Mouse (Mus musculus): Measurements from ENCODE around the gene Naga. TPM values are rescaled to one million over a fixed set of nuclear protein-coding genes. Genes with fewer than 3 reads are reported as not detected.

Naga gene
- 45.1 and 48.9 TPM in 2 replicates for polyA plus RNA-seq (2012; rRNA removed)

DNA sequence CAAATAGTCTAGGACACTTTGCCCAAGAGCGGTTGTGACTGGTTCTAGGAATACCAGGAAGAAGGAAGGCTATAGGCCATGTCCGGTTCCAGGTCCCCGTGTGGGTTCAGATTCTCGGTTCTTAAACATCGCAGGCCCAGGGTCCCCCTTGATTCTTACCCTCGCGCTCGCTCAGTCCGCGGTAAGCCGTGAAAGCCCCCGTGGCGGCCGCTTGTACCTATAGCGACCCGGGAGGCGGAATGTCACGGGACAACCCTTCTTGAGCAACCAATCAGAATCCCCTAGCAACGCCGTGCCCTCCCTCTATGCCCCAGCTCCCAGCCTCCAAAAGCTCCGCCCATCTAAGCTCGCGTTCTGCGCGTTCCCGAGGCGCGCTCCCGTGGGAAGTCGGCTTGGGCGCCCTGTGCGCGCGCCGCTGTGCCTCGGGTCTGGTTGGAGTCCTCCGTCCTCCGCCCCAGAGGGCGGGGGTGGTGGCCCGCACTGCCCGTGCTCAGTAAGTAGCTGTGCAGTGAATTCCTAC is at the start of gene Naga, which contains the start of the genes Pheta2 and Smdt1:
Gene Naga (minus strand): TSS at position 333 of the 520 bp plus-strand sequence.
Gene Pheta2 (plus strand): TSS at position 350 of the 520 bp plus-strand sequence.
Gene Smdt1 (plus strand): TSS at position 367 of the 520 bp plus-strand sequence.

DNA sequence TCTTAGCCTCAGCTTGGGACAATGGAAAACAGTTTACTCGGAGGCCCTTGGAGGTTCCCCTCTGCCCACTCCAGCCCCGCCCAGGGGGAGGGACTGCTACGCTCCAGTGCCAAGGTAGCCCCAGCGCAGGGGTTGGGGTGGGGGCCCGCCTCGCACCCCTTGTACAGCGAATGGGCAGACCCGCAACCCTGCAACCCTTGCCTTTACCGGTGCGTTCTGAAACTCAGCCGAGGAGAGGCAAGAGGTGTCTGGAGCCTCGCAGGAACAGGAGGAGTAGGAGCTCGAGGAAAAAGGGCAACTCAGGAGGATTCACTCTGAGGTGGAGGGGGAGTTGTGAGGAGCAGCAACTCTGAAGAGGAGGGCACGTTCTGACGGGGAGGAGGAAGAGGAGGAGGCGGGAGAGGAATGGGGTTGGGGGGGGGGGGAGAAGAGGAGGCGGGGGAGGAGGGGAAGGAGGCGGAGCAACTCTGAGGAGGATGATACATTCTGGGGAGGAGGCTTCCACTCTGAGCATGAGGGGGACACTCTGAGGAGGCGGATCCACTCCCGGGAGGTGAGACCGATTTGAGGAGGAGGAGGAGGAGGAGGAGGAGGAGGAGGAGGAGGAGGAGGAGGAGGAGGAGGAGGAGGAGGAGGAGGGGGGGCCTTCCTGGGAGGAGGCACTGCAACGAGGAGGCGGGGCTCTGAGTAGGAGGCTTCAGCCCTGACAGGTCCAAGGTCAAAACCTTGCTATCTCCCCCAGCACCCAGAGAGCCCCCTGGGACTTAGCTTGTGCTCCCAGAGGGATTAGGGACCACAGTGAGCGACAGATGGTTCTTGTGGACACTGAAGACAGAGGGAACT is 41.4 kb upstream of the Naga start, which contains the start of gene Cyp2d22:
Gene Cyp2d22 (minus strand): TSS at position 390 of the 843 bp plus-strand sequence.

DNA sequence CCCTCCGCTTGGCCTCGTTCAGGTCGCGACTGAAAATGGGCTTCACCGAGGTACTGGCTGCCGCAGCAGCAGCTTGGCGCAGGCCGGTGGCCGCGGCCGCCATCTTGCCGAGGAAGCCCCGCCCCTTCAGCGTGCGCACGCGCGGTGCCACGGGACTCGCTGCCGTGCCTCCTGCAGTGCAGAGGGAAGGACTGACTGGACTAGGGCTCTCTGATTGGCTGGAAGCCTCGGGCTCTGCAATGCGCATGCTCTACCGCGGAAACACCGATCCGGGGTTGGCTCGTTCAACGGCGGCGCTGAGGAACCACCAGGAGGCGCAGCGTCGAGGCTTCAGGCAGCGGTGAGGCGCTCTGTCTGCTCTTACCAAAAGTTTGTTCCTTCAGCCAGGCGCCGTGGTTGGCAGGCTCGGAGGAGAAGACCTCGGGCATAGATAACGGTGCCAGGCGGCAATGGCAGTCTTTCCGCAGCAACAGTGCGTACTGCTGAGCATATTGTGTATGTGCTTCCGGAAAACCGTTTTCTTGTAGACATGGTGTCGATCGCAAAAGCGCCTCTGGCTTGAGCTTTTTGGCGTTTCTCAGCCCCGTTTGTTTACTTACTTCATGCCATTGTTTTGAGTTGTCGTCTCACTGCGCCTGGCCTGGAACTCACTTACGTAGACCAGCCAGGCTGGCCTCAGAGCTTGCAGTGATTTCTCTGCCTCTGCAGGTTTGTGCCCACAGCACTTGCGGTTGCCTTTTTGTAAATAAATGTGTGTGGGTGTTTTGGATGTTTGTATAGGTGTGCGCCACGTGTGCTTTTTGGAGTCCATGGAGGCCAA is 15.6 kb upstream of the Naga start, which contains the start of gene Ndufa6:
Gene Ndufa6 (minus strand): TSS at position 197 of the 820 bp plus-strand sequence.

DNA sequence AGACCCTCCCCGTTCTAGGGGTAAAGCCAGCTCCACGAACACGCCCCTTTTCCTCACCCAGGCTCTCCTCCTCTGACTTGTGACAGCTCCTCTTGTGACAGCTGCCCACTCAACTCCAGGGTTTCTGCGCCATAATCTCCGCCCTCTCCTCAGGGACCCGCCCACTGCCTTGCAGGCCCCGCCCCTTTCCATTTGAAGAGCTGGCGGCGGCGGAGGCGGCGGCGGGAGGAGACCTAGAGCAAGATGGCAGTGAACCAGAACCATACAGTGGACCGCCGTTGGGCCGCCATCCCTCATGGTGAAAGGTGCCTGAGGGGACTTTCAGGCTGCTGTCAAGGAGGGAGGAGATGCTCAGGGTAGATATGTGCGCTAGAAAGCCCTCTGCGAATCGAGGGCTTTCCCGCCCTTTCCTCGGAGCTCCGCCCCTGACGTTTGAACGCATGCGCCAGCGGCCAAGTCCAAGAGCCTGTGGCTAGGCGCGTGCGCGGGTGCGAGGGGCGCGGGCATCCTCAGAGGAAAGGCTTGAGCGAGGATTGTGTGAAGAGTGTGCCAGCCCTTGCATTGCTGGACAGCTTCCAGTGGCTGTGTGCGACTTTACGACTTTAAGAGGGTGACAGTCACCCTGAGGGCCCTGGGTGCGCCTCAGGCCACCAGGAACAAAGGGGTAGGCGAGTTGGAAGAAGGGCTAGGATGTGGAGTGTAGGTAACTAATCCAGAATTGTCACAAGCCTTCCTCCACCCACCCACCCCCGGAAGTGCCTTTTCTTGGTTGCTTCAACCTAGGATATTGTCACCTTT is 39.8 kb downstream of the Naga start, which contains the start of gene Wbp2nl:
Gene Wbp2nl (plus strand): TSS at position 191 of the 798 bp plus-strand sequence.

Other genes starting within 250 kb of the Naga start
- gene Ccdc134, start 211.0 kb downstream of the Naga start, polyA plus RNA-seq (2012; rRNA removed) = 4.2 and 4.4 TPM in 2 replicates
- gene Srebf2, start 191.7 kb downstream of the Naga start, polyA plus RNA-seq (2012; rRNA removed) = 24.5 and 28.5 TPM in 2 replicates
- gene Shisa8, start 126.1 kb downstream of the Naga start, polyA plus RNA-seq (2012; rRNA removed) = 0.12 TPM in 2 replicates
- gene Tnfrsf13c, start 114.6 kb downstream of the Naga start, polyA plus RNA-seq (2012; rRNA removed) = 1.4 and 2.6 TPM in 2 replicates
- gene Cenpm, start 94.2 kb downstream of the Naga start, polyA plus RNA-seq (2012; rRNA removed) = 9.2 and 10.9 TPM in 2 replicates
- gene 1500009C09Rik, start 86.5 kb downstream of the Naga start, polyA plus RNA-seq (2012; rRNA removed) = not detected in 2 replicates
- 0.05 and 0.06 TPM in 2 replicates for gene Sept3, start 64.0 kb downstream of the Naga start, polyA plus RNA-seq (2012; rRNA removed)
- gene Wbp2nl, start 40.0 kb downstream of the Naga start, polyA plus RNA-seq (2012; rRNA removed) = 0.04 and 0.05 TPM in 2 replicates
- 10.9 and 11.4 TPM in 2 replicates for gene Pheta2, start within 50 bp of the Naga start, polyA plus RNA-seq (2012; rRNA removed)
- 86.6 and 90.5 TPM in 2 replicates for gene Smdt1, start within 50 bp of the Naga start, polyA plus RNA-seq (2012; rRNA removed)
- gene Ndufa6, start 15.4 kb upstream of the Naga start, polyA plus RNA-seq (2012; rRNA removed) = 479 and 545 TPM in 2 replicates
- gene Cyp2d22, start 41.3 kb upstream of the Naga start, polyA plus RNA-seq (2012; rRNA removed) = 45.3 and 51.9 TPM in 2 replicates
- gene Cyp2d11, start 55.1 kb upstream of the Naga start, polyA plus RNA-seq (2012; rRNA removed) = 0.31 and 0.43 TPM in 2 replicates
- 139 and 151 TPM in 2 replicates for gene Cyp2d10, start 68.3 kb upstream of the Naga start, polyA plus RNA-seq (2012; rRNA removed)
- 64.7 and 68.7 TPM in 2 replicates for gene Cyp2d9, start 94.5 kb upstream of the Naga start, polyA plus RNA-seq (2012; rRNA removed)
- 0.02 TPM in 1 of 2 replicates, not detected in the other for gene Cyp2d12, start 216.1 kb upstream of the Naga start, polyA plus RNA-seq (2012; rRNA removed)